Mouse (Mus musculus) kidney, embryonic 14.5 days (tissue): ENCODE results near the gene Gpat2. TPM values are rescaled to one million over a fixed set of nuclear protein-coding genes. Genes with fewer than 3 reads are reported as not detected.

Source experiments
- ATAC-seq: fragments of 200-750 bp; cut with Nextera tagmentation; 2 replicates; pipeline ENCODE4 v1.8.0; 2017; ENCODE audit warnings: moderate number of reproducible peaks, mild to moderate bottlenecking, moderate TSS enrichment, moderate library complexity; ENCODE audit not compliant: low FRiP score, low TSS enrichment
- H3K27ac ChIP-seq: fragments of 300-500 bp; sonication (generic); 2 replicates; pipeline ENCODE4 v1.5.1; 2014; ENCODE audit warnings: low read depth, mild to moderate bottlenecking, low read length, moderate library complexity, mixed read lengths
- H3K27me3 ChIP-seq: fragments of 300-500 bp; sonication (generic); 2 replicates; pipeline ENCODE4 v1.6.1; 2014; ENCODE audit warnings: mild to moderate bottlenecking, low read length; ENCODE audit not compliant: control insufficient read depth, insufficient read depth
- H3K36me3 ChIP-seq: fragments of 300-500 bp; sonication (generic); 2 replicates; pipeline ENCODE4 v1.6.1; 2014; ENCODE audit warnings: low read length, mixed read lengths; ENCODE audit not compliant: control insufficient read depth, insufficient read depth
- H3K4me1 ChIP-seq: fragments of 300-500 bp; sonication (generic); 2 replicates; pipeline ENCODE4 v1.6.1; 2014; ENCODE audit warnings: low read length, mixed read lengths; ENCODE audit not compliant: control insufficient read depth, insufficient read depth
- H3K4me2 ChIP-seq: fragments of 300-500 bp; sonication (generic); replicated peaks from 2 replicates; pipeline ENCODE4 v1.6.1; 2014; ENCODE audit warnings: low read depth, mild to moderate bottlenecking, low read length
- H3K4me3 ChIP-seq: fragments of 300-500 bp; sonication (generic); 2 replicates; pipeline ENCODE4 v1.5.1; 2014; ENCODE audit warnings: mild to moderate bottlenecking, low read length
- H3K9ac ChIP-seq: fragments of 300-500 bp; sonication (generic); 2 replicates; pipeline ENCODE4 v1.6.1; 2014; ENCODE audit warnings: low read depth, mild to moderate bottlenecking, low read length, moderate library complexity
- H3K9me3 ChIP-seq: fragments of 300-500 bp; sonication (generic); 2 replicates; pipeline ENCODE4 v1.6.1; 2016; ENCODE audit warnings: low read length; ENCODE audit not compliant: control insufficient read depth
- WGBS: fragments of 180-500 bp; shearing (Covaris S2); extraction: QIAGEN DNeasy Blood & Tissue Kit; methylation state at CpG from one replicate; pipeline ENCODE4 v1.1.7; 2014; 5-methylcytosine and 5-hydroxymethylcytosine counted together
- polyA plus RNA-seq: library from polyadenylated mRNA; unstranded; fragments of >200 nt; fragmentation: Nextera tagmentation; extraction: Ambion mirVana; gene quantifications from 2 replicates; pipeline ENCODE4 v1.2.1, GENCODE M21; 2014

The Gpat2 gene
- polyA plus RNA-seq: 0.15 TPM in 1 of 2 replicates, not detected in the other

DNA sequence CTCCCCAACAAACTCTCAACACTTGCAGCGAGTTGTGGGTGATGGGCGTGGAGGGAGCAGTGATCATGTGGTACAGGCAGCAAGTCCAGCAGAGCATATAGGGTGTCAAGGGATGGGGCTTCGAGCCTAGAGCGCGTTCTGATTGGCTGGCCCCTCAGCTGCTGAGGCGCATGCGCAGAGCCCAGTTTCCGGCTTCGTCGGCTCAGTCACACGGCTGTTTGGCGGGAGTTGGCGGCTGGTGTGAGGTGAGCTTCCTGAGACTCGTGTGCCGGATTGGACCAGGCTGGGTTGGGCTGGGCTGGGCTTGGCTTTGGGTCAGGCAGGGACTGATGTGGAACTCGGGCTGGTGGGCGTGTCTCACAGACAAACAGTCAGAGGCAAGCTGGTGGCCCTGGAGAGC is at the start of gene Gpat2:
Gpat2 (plus strand) TSS at position 223 of the 400 bp plus-strand sequence.
- Histone ChIP-seq H3K36me3 (no peaks in the 10 kb centered on the region), H3K27me3 (no peaks in the 10 kb centered on the region; the same call in 1 of the 2 replicates), H3K27ac (no peak within 1 kb of the TSS), H3K9me3 (no peaks in the 10 kb centered on the region), H3K4me1 (no peaks in the 10 kb centered on the region), H3K4me3 (no peak within 1 kb of the TSS), H3K4me2 (no peak within 1 kb of the TSS), H3K9ac (no peak within 1 kb of the TSS)
- 89% methylated on average over 17 of the region's 17 CpGs for WGBS
- ATAC-seq: no peak

DNA sequence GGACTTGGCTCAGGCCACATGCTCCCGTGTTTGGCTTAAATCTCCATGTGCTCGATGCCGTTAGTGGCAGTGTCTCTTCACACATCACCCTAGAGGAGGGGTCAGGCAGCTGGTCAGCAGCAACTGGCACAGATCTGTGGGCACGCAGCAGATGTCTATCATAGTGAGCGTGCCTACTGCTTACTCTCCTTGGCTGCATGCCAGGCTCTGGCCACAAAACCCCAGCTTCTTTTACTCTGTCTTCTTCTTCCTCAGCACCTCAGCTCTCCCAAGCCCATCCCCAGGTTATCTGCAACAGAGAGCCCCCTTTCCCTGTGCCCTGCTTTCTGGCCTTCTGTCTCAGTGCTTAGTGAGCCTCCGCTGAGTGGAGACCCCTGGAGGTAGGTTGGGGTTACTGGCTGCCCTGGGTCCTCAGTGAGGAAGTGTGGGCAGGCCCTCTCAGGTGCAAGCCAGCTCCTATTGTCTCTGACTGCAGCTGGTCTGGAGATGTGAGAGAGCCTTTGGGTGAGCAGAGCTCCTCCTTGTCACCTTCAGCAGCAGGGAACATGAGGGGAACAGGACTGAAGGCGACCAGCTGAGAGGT is 49.1 kb upstream of the Gpat2 start:
- 64% methylated on average over 7 of the region's 7 CpGs for WGBS
- ATAC-seq: no peak
- no peak overlapping the region for H3K9ac ChIP-seq
- H3K9me3 ChIP-seq: no peaks in the 10 kb centered on the region
- no peaks in the 10 kb centered on the region for H3K27me3 ChIP-seq
- H3K4me3 ChIP-seq: no peak overlapping the region
- no peak overlapping the region for H3K4me2 ChIP-seq
- 0 out of 2 replicates have a peak, but pooled peaks cover 5% of the 10 kb centered on the region for H3K4me1 ChIP-seq
- H3K36me3 ChIP-seq: no peaks in the 10 kb centered on the region
- H3K27ac ChIP-seq: no peak overlapping the region

GRCm38 (mm10) chr2:127376423-127377051 is 48.5 kb upstream of the Gpat2 start:
- ATAC-seq: no peak
- 78% methylated on average over 6 of the region's 6 CpGs for WGBS
- H3K9me3 ChIP-seq: no peaks in the 10 kb centered on the region
- 0 out of 2 replicates have a peak, but pooled peaks cover 1% of the 10 kb centered on the region for H3K4me1 ChIP-seq
- no peak overlapping the region for H3K9ac ChIP-seq
- H3K27me3 ChIP-seq: no peaks in the 10 kb centered on the region
- H3K36me3 ChIP-seq: no peaks in the 10 kb centered on the region
- no peak overlapping the region for H3K27ac ChIP-seq
- no peak overlapping the region for H3K4me2 ChIP-seq
- no peak overlapping the region for H3K4me3 ChIP-seq

DNA sequence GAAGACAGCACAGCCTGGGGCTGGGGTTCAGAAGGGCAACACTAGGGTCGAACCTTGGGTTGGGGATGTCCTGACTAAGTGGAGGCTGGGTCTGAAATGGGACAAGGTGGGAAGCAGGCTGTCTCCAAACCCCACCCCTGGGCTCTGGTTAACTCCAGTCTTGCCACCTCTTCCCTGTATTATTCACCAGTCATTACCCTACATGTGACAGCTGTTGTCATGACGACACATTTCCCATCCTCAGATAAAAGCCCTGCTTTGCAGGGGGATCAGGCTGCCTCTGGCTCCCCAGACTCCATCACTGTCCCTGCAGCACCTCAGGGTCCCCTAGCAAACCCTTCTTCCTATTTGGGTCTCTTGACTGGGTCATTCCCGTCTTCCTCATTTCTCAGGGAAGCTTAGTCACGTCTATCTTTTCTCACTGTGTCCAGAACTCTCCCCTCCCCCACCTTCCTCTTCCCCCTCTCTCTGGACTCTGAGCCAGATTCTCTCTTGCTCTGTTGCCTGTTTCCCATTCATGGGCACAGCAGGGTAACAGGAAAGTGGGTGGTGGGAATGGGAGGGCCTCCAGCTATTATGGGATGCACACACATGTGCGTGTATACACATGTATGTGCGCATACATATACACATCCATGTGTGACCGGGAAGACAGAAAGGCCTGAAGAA is 46.9 kb upstream of the Gpat2 start:
- Histone ChIP-seq H3K9me3 (no peaks in the 10 kb centered on the region), H3K27me3 (no peaks in the 10 kb centered on the region), H3K36me3 (no peaks in the 10 kb centered on the region), H3K9ac (no peak overlapping the region), H3K4me3 (no peak overlapping the region), H3K4me1 (no peaks in the 10 kb centered on the region), H3K4me2 (no peak overlapping the region), H3K27ac (no peak overlapping the region)
- WGBS: 68% methylated on average over 7 of the region's 7 CpGs
- no peak for ATAC-seq

DNA sequence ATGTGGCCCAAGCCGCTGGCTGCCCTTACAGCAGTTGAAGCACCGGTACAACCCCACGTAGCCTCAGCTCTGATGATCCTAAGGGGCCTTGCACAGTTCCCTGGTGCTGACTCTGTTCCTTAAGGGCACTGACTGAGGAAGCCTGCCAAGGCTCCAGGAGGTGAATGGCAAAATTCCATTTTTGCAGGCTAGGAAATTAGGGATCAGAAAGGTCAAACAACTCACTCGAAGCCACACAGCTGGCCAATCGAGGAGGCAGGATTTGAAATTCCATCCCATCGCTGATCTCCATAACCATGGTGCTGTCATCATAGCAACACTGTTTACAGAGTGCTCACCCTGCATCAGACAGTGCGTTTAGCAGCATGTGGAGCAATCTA is 46.4 kb upstream of the Gpat2 start:
- Histone ChIP-seq H3K27ac (no peak overlapping the region), H3K9ac (no peak overlapping the region), H3K9me3 (no peaks in the 10 kb centered on the region), H3K4me3 (no peak overlapping the region), H3K4me2 (no peak overlapping the region), H3K36me3 (no peaks in the 10 kb centered on the region), H3K4me1 (no peaks in the 10 kb centered on the region), H3K27me3 (no peaks in the 10 kb centered on the region)
- WGBS: 71% methylated on average over 7 of the region's 7 CpGs
- ATAC-seq: no peak

DNA sequence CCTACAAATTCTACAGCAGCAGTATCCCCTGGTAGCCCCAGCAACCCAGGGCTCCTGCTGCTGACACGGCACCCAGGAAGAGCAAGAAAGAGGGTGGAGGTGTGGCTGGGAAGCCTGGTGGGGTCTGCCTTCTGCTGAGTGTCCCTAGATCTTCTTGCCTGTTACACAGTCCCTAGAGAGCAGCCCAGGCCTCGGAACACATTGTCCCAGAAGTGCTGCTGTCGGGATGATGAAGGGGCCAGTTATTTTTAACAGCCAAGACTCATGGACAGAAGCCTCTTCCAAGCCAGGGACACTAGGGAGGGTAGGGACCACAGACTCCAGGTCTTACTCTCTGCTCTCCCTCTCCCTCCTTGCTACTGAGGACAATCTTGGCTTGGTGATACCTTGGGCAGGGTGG is 45.7 kb upstream of the Gpat2 start:
- 57% methylated on average over 3 of the region's 3 CpGs for WGBS
- H3K36me3 ChIP-seq: no peaks in the 10 kb centered on the region
- ATAC-seq: no peak

DNA sequence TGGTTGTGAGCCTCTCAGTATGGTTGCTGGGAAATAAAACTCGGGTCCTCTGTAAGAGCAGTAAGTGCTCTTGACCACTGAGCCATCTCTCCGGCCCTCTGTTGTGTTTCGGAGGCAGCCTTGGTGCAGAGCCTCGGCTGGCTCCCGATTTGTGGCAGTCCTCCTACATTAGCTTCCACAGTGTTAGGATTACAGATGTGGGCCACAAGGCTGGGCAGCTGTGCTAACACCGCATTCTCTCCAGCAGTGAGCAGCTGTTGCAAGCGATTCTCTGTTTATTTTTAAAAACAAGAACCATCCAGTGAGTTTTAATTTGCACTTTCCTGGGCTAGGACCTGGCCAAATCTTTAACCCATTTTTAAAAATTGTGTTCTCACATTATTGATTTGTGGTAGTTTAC is 41.1 kb upstream of the Gpat2 start:
- no peak for ATAC-seq
- WGBS: 70% methylated on average over 7 of the region's 7 CpGs
- Histone ChIP-seq H3K27me3 (no peaks in the 10 kb centered on the region), H3K4me3 (no peak overlapping the region), H3K4me1 (no peaks in the 10 kb centered on the region), H3K4me2 (no peak overlapping the region), H3K36me3 (no peaks in the 10 kb centered on the region), H3K27ac (no peak overlapping the region), H3K9me3 (no peaks in the 10 kb centered on the region), H3K9ac (no peak overlapping the region)

More for the DNA sequence above, 45.7 kb upstream of the Gpat2 start:
- H3K9me3 ChIP-seq: no peaks in the 10 kb centered on the region
- H3K27me3 ChIP-seq: no peaks in the 10 kb centered on the region
- H3K4me3 ChIP-seq: no peak overlapping the region
- no peak overlapping the region for H3K4me2 ChIP-seq
- H3K27ac ChIP-seq: no peak overlapping the region
- H3K9ac ChIP-seq: no peak overlapping the region
- no peaks in the 10 kb centered on the region for H3K4me1 ChIP-seq

DNA sequence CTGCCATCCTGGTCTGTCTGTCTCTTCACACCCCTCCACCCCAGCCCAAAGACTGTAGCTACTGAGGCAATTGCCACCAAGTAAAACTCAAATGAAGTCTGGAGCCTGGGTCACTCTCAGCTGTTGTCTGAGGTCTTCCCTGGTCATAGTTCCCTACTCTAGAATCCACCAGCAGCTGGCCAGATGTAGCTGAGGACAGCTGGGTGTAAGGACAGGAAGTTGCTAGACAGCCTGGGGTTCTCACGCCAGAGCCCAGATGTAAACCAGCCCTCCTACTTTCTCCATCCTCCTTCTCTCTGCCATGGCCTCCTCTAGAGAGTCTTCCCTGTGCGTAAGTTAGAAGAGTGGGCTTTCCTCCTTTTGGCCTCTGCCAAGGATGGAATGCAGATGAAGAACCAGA is 37.5 kb upstream of the Gpat2 start:
- no peak overlapping the region for H3K4me3 ChIP-seq
- H3K4me1 ChIP-seq: no peaks in the 10 kb centered on the region
- no peaks in the 10 kb centered on the region for H3K27me3 ChIP-seq
- H3K27ac ChIP-seq: no peak overlapping the region
- H3K9me3 ChIP-seq: no peaks in the 10 kb centered on the region
- 60% methylated on average over 2 of the region's 2 CpGs for WGBS
- no peak overlapping the region for H3K9ac ChIP-seq
- H3K36me3 ChIP-seq: no peaks in the 10 kb centered on the region
- H3K4me2 ChIP-seq: no peak overlapping the region
- ATAC-seq: no peak

- ATAC-seq: no peak
- Histone ChIP-seq H3K36me3 (no peaks in the 10 kb centered on the region), H3K27ac (no peak overlapping the region), H3K4me2 (no peak overlapping the region), H3K9me3 (no peaks in the 10 kb centered on the region), H3K4me3 (no peak overlapping the region), H3K4me1 (no peaks in the 10 kb centered on the region), H3K9ac (no peak overlapping the region), H3K27me3 (no peaks in the 10 kb centered on the region)
- WGBS: 79% methylated on average over 3 of the region's 3 CpGs
Observed at GRCm38 (mm10) chr2:127390352-127390751, 34.6 kb upstream of the Gpat2 start.
